Mouse (Mus musculus) C2C12 (cell line): Measurements from ENCODE around the gene Gm9970. TPM values are rescaled to one million over a fixed set of nuclear protein-coding genes. Genes with fewer than 3 reads are reported as not detected.

Experiments used
- H3K27me3 ChIP-seq: one replicate; pipeline ENCODE4 v1.6.1; 2011; ENCODE audit not compliant: control insufficient read depth, insufficient read depth, insufficient read length
- H3K36me3 ChIP-seq: one replicate; pipeline ENCODE4 v1.6.1; 2011; ENCODE audit not compliant: control insufficient read depth, insufficient read depth
- H3K4me3 ChIP-seq: one replicate; pipeline ENCODE4 v1.5.1; 2011; ENCODE audit warnings: mild to moderate bottlenecking, control low read depth; ENCODE audit not compliant: poor library complexity, insufficient read depth, severe bottlenecking
- H3K79me2 ChIP-seq: one replicate; pipeline ENCODE4 v1.6.1; 2011; ENCODE audit not compliant: control insufficient read depth, insufficient read depth
- H3K79me3 ChIP-seq: one replicate; pipeline ENCODE4 v1.6.1; 2011; ENCODE audit warnings: low read depth, control low read depth
- H3ac ChIP-seq: one replicate; pipeline ENCODE3; 2011; ENCODE audit warnings: low read depth; ENCODE audit not compliant: control insufficient read depth, insufficient read length
- CEBPB ChIP-seq: IDR thresholded peaks from one replicate; pipeline ENCODE4 v1.6.1; 2011; ENCODE audit warnings: low read depth, mild to moderate bottlenecking, control low read depth, moderate library complexity
- CTCF ChIP-seq: IDR thresholded peaks from one replicate; pipeline ENCODE4 v1.5.1; 2011; ENCODE audit not compliant: control insufficient read depth, insufficient read depth, insufficient read length
- FOSL1 ChIP-seq: IDR thresholded peaks from one replicate; pipeline ENCODE4 v1.8.0; 2011; ENCODE audit warnings: mild to moderate bottlenecking, low read length; ENCODE audit not compliant: poor library complexity, insufficient read depth, severe bottlenecking
- MAX ChIP-seq: IDR thresholded peaks from one replicate; pipeline ENCODE4 v1.6.1; 2011; ENCODE audit warnings: mild to moderate bottlenecking, control low read depth
- MYOD1 ChIP-seq: IDR thresholded peaks from one replicate; pipeline ENCODE4 v1.6.1; 2011; ENCODE audit warnings: low read depth; ENCODE audit not compliant: control insufficient read depth, insufficient read length
- MYOG ChIP-seq: IDR thresholded peaks from one replicate; pipeline ENCODE4 v1.6.1; 2011; ENCODE audit not compliant: control insufficient read depth, insufficient read length; ENCODE audit errors: extremely low read depth
- USF1 ChIP-seq: IDR thresholded peaks from one replicate; pipeline ENCODE4 v1.6.1; 2011; ENCODE audit warnings: low read depth, mild to moderate bottlenecking, control low read depth, moderate library complexity
- polyA plus RNA-seq: library from polyadenylated mRNA; unstranded; fragments of >200 nt; fragmentation: generic; extraction: Trizol; gene quantifications from one replicate; pipeline ENCODE4 v1.2.1, GENCODE M21; 2012; ENCODE audit warnings: missing spikeins

Gm9970 gene
- polyA plus RNA-seq, 1 experiment, result 0.09 TPM

DNA sequence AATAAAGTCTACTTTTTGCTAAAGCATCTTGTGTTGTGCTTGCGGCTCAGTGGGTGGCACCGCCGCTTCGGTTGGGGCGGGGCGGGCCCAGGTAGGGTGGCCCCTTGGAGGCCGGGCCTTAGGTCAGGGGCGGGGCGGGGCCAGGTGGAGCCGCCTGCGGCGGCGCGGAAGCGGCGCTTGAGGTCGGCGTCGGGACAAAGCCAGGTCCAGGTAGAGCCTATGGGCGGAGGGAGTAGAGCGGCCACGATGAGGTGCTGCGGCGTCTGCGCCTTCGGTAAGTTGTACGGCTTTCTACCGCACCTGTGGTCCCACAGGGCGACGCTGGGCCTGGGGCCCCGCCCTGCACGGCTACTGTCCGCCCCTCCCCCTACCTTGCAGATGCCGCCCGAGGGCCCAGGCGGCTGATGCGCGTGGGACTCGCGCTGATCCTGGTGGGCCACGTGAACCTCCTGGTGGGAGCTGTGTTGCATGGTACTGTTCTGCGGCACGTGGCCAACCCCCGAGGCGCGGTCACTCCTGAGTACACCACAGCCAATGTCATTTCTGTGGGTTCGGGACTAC lies 10.6 kb upstream of the Gm9970 start, which contains the start of gene Krtcap3:
TSS of gene Krtcap3 (plus strand) at position 151 of the 561 bp plus-strand sequence.
- TF ChIP-seq MYOG (no peak), MYOD1 (no peak)
- Histone ChIP-seq H3K4me3 (no peak within 1 kb of the TSS), H3K36me3 (peaks cover 55% of the 10 kb centered on the region), H3ac (no peak within 1 kb of the TSS), H3K79me3 (no peaks in the 10 kb centered on the region), H3K79me2 (no peaks in the 10 kb centered on the region), H3K27me3 (no peaks in the 10 kb centered on the region)

GRCm38 (mm10) chr5:31250716-31251115 lies 9.7 kb upstream of the Gm9970 start:
- peaks cover 64% of the 10 kb centered on the region for H3K36me3 ChIP-seq
- H3K27me3 ChIP-seq, result no peaks in the 10 kb centered on the region
- H3K79me3 ChIP-seq, result no peaks in the 10 kb centered on the region
- H3K4me3 ChIP-seq, result no peak overlapping the region
- no peak overlapping the region for H3ac ChIP-seq
- no peaks in the 10 kb centered on the region for H3K79me2 ChIP-seq
- TF ChIP-seq CTCF (no peak), USF1 (no peak), MAX (no peak), FOSL1 (no peak), MYOD1 (no peak), CEBPB (no peak), MYOG (no peak)

- Histone ChIP-seq H3K36me3 (peaks cover 35% of the 10 kb centered on the region), H3ac (no peak overlapping the region), H3K27me3 (no peaks in the 10 kb centered on the region), H3K79me3 (peaks cover 23% of the 10 kb centered on the region), H3K4me3 (peak overlapping the region; percentile 18), H3K79me2 (peaks cover 31% of the 10 kb centered on the region)
- no peak for TF ChIP-seq MYOG
- TF ChIP-seq MYOD1, result no peak
- no peak for TF ChIP-seq FOSL1
- no peak for TF ChIP-seq CTCF
- TF ChIP-seq USF1, result no peak
- no peak for TF ChIP-seq MAX
- TF ChIP-seq CEBPB, result no peak
These were observed 1.2 kb upstream of the Gm9970 start for GRCm38 (mm10) chr5:31242191-31242590.

DNA sequence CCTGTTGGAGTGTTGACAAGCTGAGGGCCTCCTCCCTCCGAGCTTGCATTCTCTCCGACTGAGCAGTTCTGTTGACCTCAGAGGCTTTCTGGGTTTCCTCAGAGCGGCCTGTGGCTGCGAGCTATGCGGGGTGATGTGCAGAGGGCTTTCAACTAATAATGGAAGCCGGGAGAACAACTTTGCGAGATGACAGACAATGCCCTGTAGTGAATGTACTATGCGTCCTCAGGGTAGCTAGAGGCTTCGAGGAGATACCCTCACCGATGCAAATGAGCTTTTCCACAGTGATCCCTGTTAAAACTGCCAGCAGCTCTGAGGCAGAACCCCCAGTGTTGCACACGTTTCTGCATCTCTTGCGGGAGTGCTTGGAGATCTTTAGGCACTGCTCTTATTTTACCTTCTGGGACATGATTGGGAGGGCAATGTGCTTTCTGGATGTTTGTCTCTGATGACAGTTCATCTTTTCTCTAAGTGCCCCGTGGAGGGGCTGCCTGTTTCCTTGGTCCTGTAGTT lies 546 bp upstream of the Gm9970 start:
- H3K36me3 ChIP-seq, result peaks cover 30% of the 10 kb centered on the region
- H3K4me3 ChIP-seq, result peak overlapping the region; percentile 66
- peaks cover 23% of the 10 kb centered on the region for H3K79me3 ChIP-seq
- no peak for TF ChIP-seq MAX
- no peak for TF ChIP-seq USF1
- H3K79me2 ChIP-seq, result peaks cover 31% of the 10 kb centered on the region
- no peaks in the 10 kb centered on the region for H3K27me3 ChIP-seq
- H3ac ChIP-seq, result peak overlapping the region; percentile 77

- no peak overlapping the region for H3ac ChIP-seq
- H3K27me3 ChIP-seq, result no peaks in the 10 kb centered on the region
- H3K79me2 ChIP-seq, result no peaks in the 10 kb centered on the region
These were observed 14.4 kb downstream of the Gm9970 start for GRCm38 (mm10) chr5:31226641-31227040.

GRCm38 (mm10) chr5:31222696-31223095 lies 18.3 kb downstream of the Gm9970 start:
- peaks cover 38% of the 10 kb centered on the region for H3K79me2 ChIP-seq
- no peaks in the 10 kb centered on the region for H3K36me3 ChIP-seq
- no peak overlapping the region for H3K4me3 ChIP-seq
- no peak overlapping the region for H3ac ChIP-seq
- no peaks in the 10 kb centered on the region for H3K27me3 ChIP-seq
- no peak for TF ChIP-seq MYOD1
- no peak for TF ChIP-seq MAX
- TF ChIP-seq MYOG, result no peak
- no peak for TF ChIP-seq FOSL1
- no peak for TF ChIP-seq CEBPB
- peaks cover 21% of the 10 kb centered on the region for H3K79me3 ChIP-seq

More at GRCm38 (mm10) chr5:31226641-31227040, 14.4 kb downstream of the Gm9970 start:
- H3K79me3 ChIP-seq, result no peaks in the 10 kb centered on the region
- H3K36me3 ChIP-seq, result no peaks in the 10 kb centered on the region
- H3K4me3 ChIP-seq, result no peak overlapping the region
- TF ChIP-seq FOSL1 (no peak), CEBPB (no peak), MYOD1 (no peak), USF1 (no peak), MYOG (no peak), MAX (no peak), CTCF (no peak)
